Mouse (Mus musculus) myocyte (in vitro differentiated cells): ENCODE data around the gene Tead2.

Experiments
- CEBPB ChIP-seq: IDR thresholded peaks from 2 replicates; pipeline ENCODE4 v1.6.1; 2011; ENCODE audit warnings: mild to moderate bottlenecking, moderate library complexity; ENCODE audit not compliant: poor library complexity, insufficient read depth, severe bottlenecking
- E2F4 ChIP-seq: IDR thresholded peaks from one replicate; pipeline ENCODE4 v1.6.1; 2011; ENCODE audit warnings: mild to moderate bottlenecking, control low read depth, moderate library complexity; ENCODE audit not compliant: insufficient read depth
- MAX ChIP-seq: IDR thresholded peaks from one replicate; pipeline ENCODE4 v1.6.1; 2011; ENCODE audit warnings: low read depth, mild to moderate bottlenecking, control low read depth
- MYOD1 ChIP-seq, 3 experiments: IDR thresholded peaks; one replicate each; pipeline ENCODE4 v1.6.1; 2011; ENCODE audit warnings: control low read depth in 2 of 3, low read depth in 2 of 3, mild to moderate bottlenecking in 2 of 3, moderate library complexity in 1 of 3; ENCODE audit not compliant: insufficient read length in 2 of 3, control insufficient read depth in 1 of 3
- MYOG ChIP-seq, 3 experiments: IDR thresholded peaks; one replicate each; pipeline ENCODE4 v1.6.1; 2011; ENCODE audit warnings: control low read depth in 2 of 3, low read depth in 2 of 3, mild to moderate bottlenecking in 2 of 3; ENCODE audit not compliant: insufficient read length in 2 of 3, control insufficient read depth in 1 of 3, insufficient read depth in 1 of 3
- POLR2A ChIP-seq: IDR thresholded peaks from one replicate; pipeline ENCODE4 v1.6.1; 2011; ENCODE audit warnings: low read depth, mild to moderate bottlenecking, control low read depth, moderate library complexity; ENCODE audit not compliant: insufficient read length
- POLR2AphosphoS2 ChIP-seq: IDR thresholded peaks from one replicate; pipeline ENCODE4 v1.6.1; 2011; ENCODE audit warnings: low read depth, control low read depth; ENCODE audit not compliant: insufficient read length
- REST ChIP-seq: IDR thresholded peaks from one replicate; pipeline ENCODE4 v1.6.1; 2011; ENCODE audit warnings: mild to moderate bottlenecking, control low read depth, moderate library complexity; ENCODE audit not compliant: insufficient read depth, insufficient read length
- SRF ChIP-seq: IDR thresholded peaks from one replicate; pipeline ENCODE4 v1.6.1; 2011; ENCODE audit warnings: low read depth; ENCODE audit not compliant: control insufficient read depth, insufficient read length
- TCF12 ChIP-seq: IDR thresholded peaks from one replicate; pipeline ENCODE4 v1.6.1; 2011; ENCODE audit warnings: mild to moderate bottlenecking, control low read depth; ENCODE audit not compliant: poor library complexity, insufficient read depth, severe bottlenecking
- TCF3 ChIP-seq: IDR thresholded peaks from one replicate; pipeline ENCODE4 v1.6.1; 2011; ENCODE audit warnings: low read depth, control low read depth; ENCODE audit not compliant: insufficient read length
- USF1 ChIP-seq: IDR thresholded peaks from one replicate; pipeline ENCODE4 v1.6.1; 2011; ENCODE audit warnings: low read depth, mild to moderate bottlenecking, control low read depth, moderate library complexity

- TF ChIP-seq E2F4 = no peak
- no peak for TF ChIP-seq MYOD1 (IDR thresholded peaks at IDR 0.05; ENCODE audit: control insufficient read depth in 1 of 3, insufficient read length in 2 of 3, low read depth in 2 of 3)
- no peak for TF ChIP-seq POLR2A
- TF ChIP-seq CEBPB = no peak
- no peak for TF ChIP-seq SRF
- TF ChIP-seq TCF3 = no peak
- TF ChIP-seq POLR2AphosphoS2 = no peak
- no peak for TF ChIP-seq USF1
- no peak for TF ChIP-seq TCF12
- TF ChIP-seq MAX = no peak
- no peak for TF ChIP-seq MYOG (IDR thresholded peaks at IDR 0.05; ENCODE audit: control insufficient read depth in 1 of 3, insufficient read depth in 1 of 3, insufficient read length in 2 of 3, low read depth in 2 of 3)
- TF ChIP-seq REST = no peak
Measured at GRCm38 (mm10) chr7:45212356-45212755, 3.2 kb upstream of the Tead2 start.
